Mouse (Mus musculus) brain, embryonic 14.5 days (tissue): ENCODE measurements around the gene Eif2s2.

Experiments used
- CTCF ChIP-seq: fragments of 200-500 bp; IDR thresholded peaks from 2 replicates; pipeline ENCODE4 v1.5.1; 2012; ENCODE audit warnings: inconsistent platforms, mild to moderate bottlenecking, moderate library complexity, borderline replicate concordance; ENCODE audit not compliant: insufficient read depth, insufficient read length; ENCODE audit errors: extremely low read depth
- POLR2A ChIP-seq: fragments of 200-500 bp; IDR thresholded peaks from 2 replicates; pipeline ENCODE4 v1.6.1; 2012; ENCODE audit warnings: mild to moderate bottlenecking, inconsistent platforms, borderline replicate concordance; ENCODE audit not compliant: poor library complexity, insufficient read depth, insufficient read length, severe bottlenecking; ENCODE audit errors: extremely low read depth

DNA sequence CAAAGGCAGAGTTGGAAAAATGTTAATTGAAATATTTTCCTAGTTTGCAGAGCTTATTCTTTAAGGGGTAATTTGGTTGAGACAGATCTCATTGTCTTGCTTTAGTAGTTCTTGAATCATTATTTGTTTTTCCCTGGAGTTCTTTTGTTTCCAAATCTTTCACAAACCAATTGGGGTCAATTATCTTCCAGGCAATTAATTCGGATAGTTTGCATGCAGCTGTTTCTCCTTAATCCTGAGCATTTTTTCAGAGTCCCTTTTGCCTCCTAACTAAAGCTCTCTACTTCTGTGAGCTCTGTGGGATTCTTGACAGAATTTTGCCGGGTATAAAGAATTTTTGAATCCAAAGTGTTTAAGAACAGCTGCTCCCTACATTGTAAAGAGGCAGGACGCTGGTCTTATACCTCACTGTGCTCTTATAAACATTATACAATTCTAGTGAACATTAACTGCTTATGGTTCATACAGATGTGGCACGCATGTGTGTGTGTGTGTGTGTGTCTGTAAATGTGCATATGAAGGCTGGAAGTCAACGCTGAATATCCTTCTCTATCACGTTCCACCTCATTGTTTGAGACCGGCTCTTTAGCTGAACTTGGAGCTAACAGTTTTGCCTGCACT, 32.8 kb upstream of the Eif2s2 start:
- no peak for TF ChIP-seq CTCF
- no peak for TF ChIP-seq POLR2A
